Mouse (Mus musculus) megakaryocyte, embryonic 14.5 days (primary cell): ENCODE data around the gene Gal3st2c.

Experiments used
- FLI1 ChIP-seq: IDR thresholded peaks from 2 replicates; pipeline ENCODE4 v1.6.1; 2012; ENCODE audit warnings: low read length, inconsistent platforms, mixed read lengths
- GATA1 ChIP-seq: IDR thresholded peaks from 3 replicates; pipeline ENCODE4 v1.6.1; 2012; ENCODE audit warnings: mixed read lengths, low read length, inconsistent platforms, borderline replicate concordance

- no peak for TF ChIP-seq GATA1
- no peak for TF ChIP-seq FLI1
Measured at GRCm38 (mm10) chr1:94045559-94045958, 55.2 kb downstream of the Gal3st2c start.
